Mouse (Mus musculus) stomach, postnatal 0 days (tissue): ENCODE measurements at regions not wholly inside any gene's neighbourhood (a gene's known extent, or its start where the extent isn't known, plus 50 kb on each side); places are given as distances from the start of the nearest gene placed in this dataset.

Source experiments
- CTCF ChIP-seq: IDR thresholded peaks from 2 replicates; pipeline ENCODE4 v1.5.1; 2016; ENCODE audit warnings: antibody characterized with exemption, low read depth, mild to moderate bottlenecking, moderate library complexity
- EP300 ChIP-seq: optimal IDR thresholded peaks from 2 replicates; pipeline ENCODE3; 2016; ENCODE audit warnings: antibody characterized with exemption

DNA sequence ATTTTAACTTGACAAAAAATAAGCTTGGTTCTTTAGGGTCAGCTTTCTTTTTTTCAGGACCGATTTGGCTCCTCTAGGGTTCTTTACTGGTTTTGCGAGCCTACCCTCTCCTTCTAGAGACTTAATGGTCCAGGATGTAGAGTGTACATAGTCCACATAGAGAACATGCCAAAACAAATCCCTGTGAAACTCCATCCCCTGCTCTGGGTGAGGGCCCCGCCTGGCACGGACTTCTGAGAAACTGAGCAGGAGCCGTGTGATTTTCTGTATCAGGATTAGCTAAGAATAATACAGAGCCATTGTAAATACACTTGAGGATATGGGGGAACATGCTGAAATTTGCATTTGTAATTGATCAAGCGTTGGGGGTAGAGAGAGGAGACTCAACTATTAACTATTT lies 118.2 kb upstream of the Teddm2 start:
- TF ChIP-seq CTCF (no peak), EP300 (no peak)
